Mouse (Mus musculus) hindbrain, postnatal 0 days (tissue): ENCODE measurements around the gene Noto. TPM values are rescaled to one million over a fixed set of nuclear protein-coding genes. Genes with fewer than 3 reads are reported as not detected.

ENCODE experiments used
- ATAC-seq: fragments of 200-750 bp; cut with Nextera tagmentation; 2 replicates; pipeline ENCODE4 v1.8.0; 2017; ENCODE audit warnings: mild to moderate bottlenecking, moderate TSS enrichment, moderate library complexity
- DNase-seq: peaks from one replicate; pipeline ENCODE4 v3.0.0-alpha.2; 2015; ENCODE audit warnings: low spot score
- H3K27ac ChIP-seq: fragments of 300-500 bp; sonication (generic); 2 replicates; pipeline ENCODE4 v1.5.1; 2014; ENCODE audit warnings: mild to moderate bottlenecking
- H3K27me3 ChIP-seq: fragments of 300-500 bp; sonication (generic); 2 replicates; pipeline ENCODE4 v1.6.1; 2014; ENCODE audit warnings: low read length, mixed read lengths; ENCODE audit not compliant: insufficient read depth
- H3K36me3 ChIP-seq: fragments of 300-500 bp; sonication (generic); 2 replicates; pipeline ENCODE4 v1.6.1; 2014; ENCODE audit warnings: low read length, mixed read lengths; ENCODE audit not compliant: insufficient read depth
- H3K4me1 ChIP-seq: fragments of 300-500 bp; sonication (generic); 2 replicates; pipeline ENCODE4 v1.6.1; 2014; ENCODE audit warnings: antibody characterized with exemption, low read length, mixed read lengths; ENCODE audit not compliant: insufficient read depth
- H3K4me2 ChIP-seq: fragments of 300-500 bp; sonication (generic); 2 replicates; pipeline ENCODE4 v1.6.1; 2014; ENCODE audit warnings: low read depth, mild to moderate bottlenecking, low read length, moderate library complexity, mixed read lengths
- H3K4me3 ChIP-seq: fragments of 300-500 bp; sonication (generic); 2 replicates; pipeline ENCODE4 v1.5.1; 2014; ENCODE audit warnings: low read length
- H3K9ac ChIP-seq: fragments of 300-500 bp; sonication (generic); replicated peaks from 2 replicates; pipeline ENCODE4 v1.6.1; 2014; ENCODE audit warnings: mild to moderate bottlenecking, low read length, moderate library complexity, mixed read lengths
- H3K9me3 ChIP-seq: fragments of 300-500 bp; sonication (generic); 2 replicates; pipeline ENCODE4 v1.6.1; 2016; ENCODE audit warnings: low read length, mixed read lengths
- CTCF ChIP-seq: IDR thresholded peaks from 2 replicates; pipeline ENCODE4 v1.5.1; 2016; ENCODE audit warnings: antibody characterized with exemption, control low read depth, low read depth
- WGBS: fragments of 180-500 bp; shearing (Covaris S2); extraction: QIAGEN DNeasy Blood & Tissue Kit; methylation state at CpG from one replicate; pipeline ENCODE4 v1.1.7; 2014; 5-methylcytosine and 5-hydroxymethylcytosine counted together
- polyA plus RNA-seq: library from polyadenylated mRNA; unstranded; fragments of >200 nt; fragmentation: Nextera tagmentation; extraction: Ambion mirVana; gene quantifications from 2 replicates; pipeline ENCODE4 v1.2.1, GENCODE M21; 2015
- total RNA-seq: library from RNA; depleted of rRNA; stranded (reverse); fragments of >200 nt; gene quantifications from 2 replicates; pipeline ENCODE4 v1.2.3, GENCODE M21; 2014

Gene Noto
- total and polyA plus RNA-seq, 2 experiments from 2014 or later: not detected

DNA sequence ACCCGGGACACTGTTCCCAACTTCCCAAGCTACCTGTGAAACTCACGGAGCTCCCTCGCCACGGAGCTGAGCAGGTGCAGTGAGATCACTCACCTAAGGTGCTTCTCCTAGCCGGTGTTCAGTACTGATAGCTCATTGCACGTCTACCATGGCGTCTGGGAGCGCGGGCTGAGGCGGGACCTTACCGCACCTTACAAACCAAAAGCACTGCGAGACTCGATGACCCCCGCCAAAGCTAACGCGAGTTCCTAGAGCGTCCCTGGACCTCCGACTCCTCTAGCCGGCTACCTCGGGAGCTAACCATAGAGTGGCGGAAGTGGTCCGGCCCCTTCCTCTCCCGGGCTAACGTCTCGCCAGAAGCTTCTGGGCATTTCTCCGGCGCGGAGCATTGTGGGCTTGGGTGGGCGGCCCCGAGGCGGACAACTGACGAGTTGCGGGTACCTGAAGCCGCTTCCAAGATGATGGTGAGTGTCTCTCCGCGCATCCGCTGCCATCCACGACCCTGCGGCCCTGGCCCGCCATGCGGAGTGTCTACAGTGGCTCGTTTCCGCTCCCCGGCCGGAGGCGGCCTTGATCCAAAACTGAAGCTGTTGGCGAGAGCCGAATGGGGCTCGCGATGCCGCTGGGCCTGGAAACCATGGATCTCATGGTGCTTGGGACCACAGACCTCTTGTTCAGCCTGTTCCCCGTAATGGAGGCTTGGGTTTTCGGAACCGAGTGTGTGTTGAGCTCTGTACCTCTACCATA, 28.2 kb downstream of the Noto start, which contains the start of gene Pradc1:
Gene Pradc1, minus strand, starts transcription at position 307 of the 747 bp plus-strand sequence.
- TF ChIP-seq CTCF: no peak
- peak within 1 kb of the TSS; percentile 79 for H3K4me3 ChIP-seq
- no peaks in the 10 kb centered on the region; the same call in 1 of the 2 replicates for H3K36me3 ChIP-seq
- H3K4me2 ChIP-seq: peak within 1 kb of the TSS; percentile 86
- DNase-seq (peak; percentile 99), ATAC-seq (peak; percentile 90)
- H3K4me1 ChIP-seq: peaks cover 15% of the 10 kb centered on the region
- peak within 1 kb of the TSS; percentile 93 for H3K9ac ChIP-seq
- H3K27me3 ChIP-seq: no peaks in the 10 kb centered on the region
- WGBS: under 1% methylated on average over 52 of the region's 54 CpGs
- peak within 1 kb of the TSS; percentile 94 for H3K27ac ChIP-seq
- H3K9me3 ChIP-seq: no peaks in the 10 kb centered on the region

DNA sequence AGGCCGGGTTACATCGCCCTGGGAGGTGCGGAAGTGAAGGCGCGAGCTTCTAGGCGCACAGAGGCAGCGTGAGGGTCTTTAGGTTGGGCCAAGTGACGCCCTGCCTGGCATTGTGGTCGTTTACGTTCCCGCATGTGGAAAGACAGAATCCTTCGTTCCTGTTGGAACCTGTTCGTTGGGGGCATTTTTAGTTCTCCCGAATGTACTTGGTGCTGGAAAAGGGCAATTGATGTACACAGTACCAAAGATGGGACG, 28.7 kb downstream of the Noto start:
- no peaks in the 10 kb centered on the region for H3K9me3 ChIP-seq
- WGBS: under 1% methylated on average over 15 of the region's 15 CpGs
- TF ChIP-seq CTCF: no peak
- H3K27ac ChIP-seq: peak overlapping the region; percentile 94
- no peaks in the 10 kb centered on the region for H3K27me3 ChIP-seq
- H3K4me2 ChIP-seq: peak overlapping the region; percentile 86
- H3K4me3 ChIP-seq: peak overlapping the region; percentile 79
- peak overlapping the region; percentile 93 for H3K9ac ChIP-seq
- peak; percentile 52 for DNase-seq
- H3K4me1 ChIP-seq: peaks cover 15% of the 10 kb centered on the region
- H3K36me3 ChIP-seq: no peaks in the 10 kb centered on the region; the same call in 1 of the 2 replicates
- ATAC-seq: no peak

DNA sequence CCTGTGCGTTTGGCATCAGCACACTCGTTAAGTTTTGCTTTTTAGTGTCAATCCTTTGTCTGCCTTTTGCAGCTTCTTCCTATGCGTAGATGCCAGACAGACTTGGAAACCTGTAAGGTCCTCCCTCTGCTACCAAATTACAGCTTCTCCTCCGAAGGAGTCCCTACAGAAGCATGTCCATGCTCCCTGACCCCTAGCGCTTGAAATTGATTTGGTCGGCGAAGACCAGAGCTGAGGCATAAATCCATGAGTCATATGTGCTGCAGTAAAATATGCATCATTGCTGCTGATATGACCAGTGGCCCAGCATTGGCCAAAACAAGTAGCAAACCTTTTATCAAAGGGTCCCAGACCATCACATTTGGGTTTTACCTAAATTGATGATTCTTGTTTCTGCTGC, 29.1 kb downstream of the Noto start:
- WGBS: 4% methylated on average over 7 of the region's 7 CpGs
- ATAC-seq (no peak), DNase-seq (no peak)
- Histone ChIP-seq H3K9ac (peak overlapping the region; percentile 93), H3K9me3 (no peaks in the 10 kb centered on the region), H3K4me1 (peaks cover 15% of the 10 kb centered on the region), H3K27ac (peak overlapping the region; percentile 94), H3K27me3 (no peaks in the 10 kb centered on the region), H3K36me3 (no peaks in the 10 kb centered on the region), H3K4me3 (peak overlapping the region; percentile 79), H3K4me2 (peak overlapping the region; percentile 86)
- TF ChIP-seq CTCF: no peak

DNA sequence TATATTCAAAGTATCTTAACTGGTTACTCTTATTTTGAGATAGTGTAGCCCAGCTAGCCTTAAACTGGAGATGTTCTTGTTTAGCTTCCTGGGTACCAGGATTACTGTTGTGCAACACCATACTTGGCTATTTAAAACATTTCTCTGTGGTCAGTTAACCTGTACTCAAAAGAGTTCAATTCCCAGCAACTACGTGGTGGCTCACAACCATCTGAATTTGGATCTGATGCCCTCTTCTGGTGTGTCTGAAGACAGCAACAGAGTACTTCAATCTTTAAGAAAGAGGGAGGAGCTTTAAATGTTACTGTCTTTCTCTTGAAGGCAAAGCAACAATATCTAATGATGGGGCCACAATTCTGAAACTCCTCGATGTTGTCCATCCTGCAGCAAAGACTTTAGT, 35.9 kb downstream of the Noto start:
- H3K36me3 ChIP-seq: peaks cover 46% of the 10 kb centered on the region
- no peak for ATAC-seq
- H3K4me2 ChIP-seq: no peak overlapping the region

DNA sequence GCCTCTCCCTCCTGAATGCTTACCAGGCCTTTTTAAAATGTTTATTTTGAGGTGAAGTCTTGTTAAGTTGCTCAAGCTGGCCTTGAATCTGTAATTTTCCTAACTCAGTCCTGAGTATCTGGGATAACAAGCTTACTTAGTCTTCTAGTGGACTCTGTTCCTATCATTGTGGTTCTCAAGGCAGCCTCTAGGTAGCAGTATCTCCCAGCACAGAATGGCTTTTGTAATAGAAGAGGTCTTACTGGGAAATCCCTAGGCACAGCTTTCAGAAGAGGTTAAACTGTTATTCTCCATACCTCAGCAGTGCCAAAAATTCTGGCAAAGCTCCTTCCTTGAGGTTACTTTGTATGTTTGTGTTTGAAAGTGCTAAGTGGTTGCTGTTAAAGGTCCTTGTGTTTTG, 41.7 kb downstream of the Noto start:
- H3K27ac ChIP-seq: no peak overlapping the region
- TF ChIP-seq CTCF: peak; percentile 69
- peaks cover 87% of the 10 kb centered on the region for H3K36me3 ChIP-seq
- ATAC-seq (no peak), DNase-seq (peak; percentile 70)
- no peak overlapping the region for H3K4me2 ChIP-seq
- H3K4me3 ChIP-seq: no peak overlapping the region
- H3K4me1 ChIP-seq: no peaks in the 10 kb centered on the region
- no peak overlapping the region for H3K9ac ChIP-seq
- no peaks in the 10 kb centered on the region for H3K27me3 ChIP-seq
- no peaks in the 10 kb centered on the region for H3K9me3 ChIP-seq

More for the DNA sequence above, 35.9 kb downstream of the Noto start:
- TF ChIP-seq CTCF: 0 out of 2 replicates have a peak, but pooled peaks have one; percentile 16
- Histone ChIP-seq H3K9me3 (no peaks in the 10 kb centered on the region), H3K9ac (no peak overlapping the region), H3K27me3 (no peaks in the 10 kb centered on the region), H3K4me1 (0 out of 2 replicates have a peak, but pooled peaks cover 5% of the 10 kb centered on the region), H3K27ac (no peak overlapping the region), H3K4me3 (no peak overlapping the region)
- DNase-seq: no peak
- WGBS: 87% methylated on average over 2 of the region's 2 CpGs

DNA sequence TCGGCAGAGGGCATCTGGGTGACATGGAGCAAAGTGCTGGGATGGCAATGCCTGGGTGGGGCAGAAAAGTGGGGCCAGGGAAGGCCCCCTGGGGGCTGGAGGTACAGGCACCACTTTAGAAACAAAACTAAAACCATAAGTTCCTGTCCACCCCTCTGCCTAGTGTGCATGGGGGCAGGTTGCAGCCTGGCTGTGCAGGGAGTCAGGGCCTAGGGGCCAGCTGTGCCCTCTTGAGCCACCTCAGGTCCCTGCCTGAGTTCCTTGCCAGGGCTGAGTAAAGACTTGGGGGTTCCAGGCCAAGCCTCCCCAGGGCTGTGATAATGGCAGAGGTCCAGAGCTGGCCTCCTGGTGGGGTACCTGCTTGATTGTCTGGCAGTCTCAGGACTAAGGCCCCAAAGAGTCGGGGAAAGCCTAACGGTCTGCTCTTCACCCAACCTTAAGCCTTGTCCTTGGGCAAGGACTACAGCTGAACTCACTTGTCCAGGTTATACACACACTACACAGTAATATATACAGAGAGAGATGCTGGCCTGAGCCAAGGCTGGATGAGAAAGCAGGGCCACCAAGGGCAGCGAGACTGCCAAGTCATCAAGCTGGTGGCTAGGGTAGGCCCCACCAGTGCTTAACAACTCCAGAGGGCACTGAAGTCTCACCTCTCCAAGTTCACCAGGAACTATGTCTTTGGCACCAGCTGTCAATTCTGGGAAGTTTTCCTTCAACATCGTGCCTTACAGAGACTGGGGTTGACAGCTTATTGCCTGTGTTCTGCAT, 46.2 kb downstream of the Noto start:
- no peak for ATAC-seq
- Histone ChIP-seq H3K36me3 (peaks cover 55% of the 10 kb centered on the region), H3K4me1 (no peaks in the 10 kb centered on the region), H3K9me3 (no peaks in the 10 kb centered on the region), H3K4me2 (no peak overlapping the region), H3K9ac (no peak overlapping the region), H3K27me3 (no peaks in the 10 kb centered on the region), H3K4me3 (no peak overlapping the region), H3K27ac (no peak overlapping the region)
- 74% methylated on average over 5 of the region's 5 CpGs for WGBS
- DNase-seq: no peak
- TF ChIP-seq CTCF: no peak
